Mouse (Mus musculus) erythroblast, embryonic 14.5 days (primary cell): ENCODE results near the gene Src.

Experiments
- GATA1 ChIP-seq: IDR thresholded peaks from 2 replicates; pipeline ENCODE4 v1.6.1; 2012; ENCODE audit warnings: low read length, inconsistent platforms, mixed read lengths
- TAL1 ChIP-seq: IDR thresholded peaks from 3 replicates; pipeline ENCODE4 v1.6.1; 2012; ENCODE audit warnings: low read length, inconsistent platforms, mixed read lengths

DNA sequence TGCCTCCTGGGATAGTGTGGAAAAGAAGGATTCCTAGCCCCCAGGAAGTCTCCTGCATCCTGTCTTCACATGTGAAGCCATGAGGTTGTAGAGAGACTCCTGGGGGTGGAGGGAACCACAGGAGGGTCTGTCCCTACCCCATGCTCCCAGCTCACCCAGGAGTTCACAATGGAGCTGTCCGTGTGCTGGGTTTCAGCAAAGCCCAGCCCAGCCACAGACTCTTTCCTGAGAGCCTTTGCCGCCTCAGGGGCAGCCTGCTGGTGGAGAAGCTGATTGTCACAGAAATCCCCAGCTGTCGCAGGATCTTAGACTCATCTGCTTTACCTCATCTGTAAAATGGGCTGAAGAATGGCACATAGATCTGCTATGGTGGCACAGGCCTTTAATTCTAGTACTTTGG is 18.9 kb downstream of the Src start:
- TF ChIP-seq TAL1 (no peak), GATA1 (no peak)
